Mouse (Mus musculus): ENCODE data around the gene Rreb1. TPM values are rescaled to one million over a fixed set of nuclear protein-coding genes. Genes with fewer than 3 reads are reported as not detected.

Rreb1 gene
- 15.3 TPM for polyA plus RNA-seq (2017; shearing (Covaris generic))

GRCm38 (mm10) chr13:37778147-37778593 is at the start of gene Rreb1:
TSS of gene Rreb1 (plus strand) at chr13:37778400.

GRCm38 (mm10) chr13:37993704-37994404 is 215.7 kb downstream of the Rreb1 start, which contains the start of gene Ssr1:
TSS of gene Ssr1 (minus strand) at chr13:37994217.

Other genes with a start within 250 kb of the Rreb1 start
- 79.0 TPM for gene Ssr1, start 215.8 kb downstream of the Rreb1 start, polyA plus RNA-seq (2017; shearing (Covaris generic))

All from CD4-positive, CD25-positive, alpha-beta regulatory T cell, adult 9 weeks (primary cell).